9 mouse cellular contexts compared by ENCODE assay signal in the genomic region with DNA sequence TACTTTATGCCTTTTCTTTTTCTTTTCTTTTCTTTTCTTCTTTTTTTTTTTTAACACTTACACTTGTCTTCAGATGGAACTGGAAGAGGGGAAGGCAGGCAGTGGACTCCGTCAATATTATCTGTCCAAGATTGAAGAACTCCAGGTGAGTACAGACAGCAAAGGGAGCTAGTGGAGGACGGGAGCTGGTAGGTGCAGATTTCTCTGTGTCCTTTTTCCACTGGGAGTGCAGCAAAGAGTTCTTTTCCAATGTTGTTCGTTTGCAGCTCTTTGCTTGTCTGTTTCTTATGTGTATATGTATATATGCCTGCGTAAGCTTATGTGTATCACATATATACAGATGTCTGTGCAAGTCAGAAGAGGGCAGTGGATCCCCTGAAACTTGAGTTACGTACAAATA. TPM values are rescaled to one million over a fixed set of nuclear protein-coding genes. Genes with fewer than 3 reads are reported as not detected.
DNase-seq lines count a peak whose midpoint lies in the region; ATAC-seq and TF ChIP-seq lines count a peak whose summit lies in the region.
"Had no signal": no experiment of that assay in that cellular context is flagged by ENCODE, and none has a peak within 500 bp of the region (broad histone marks: within the 10 kb centered on the region; RNA-seq: fewer than 3 reads in every experiment).

No protein-coding gene starts in this region.

- H3K27ac ChIP-seq in heart, adult 2 months, result peak overlapping the region; percentile 83
- no peak overlapping the region for H3K27ac ChIP-seq in embryonic facial prominence, embryonic 11.5 days (replicated peaks; ENCODE audit: low read depth, low read length)
- H3K27ac ChIP-seq in intestine, embryonic 15.5 days, result no peak overlapping the region
- no peak overlapping the region for H3K27ac ChIP-seq in lung, embryonic 14.5 days (ENCODE audit: low read depth)

- no peaks in the 10 kb centered on the region for H3K79me2 ChIP-seq in heart, adult 2 months (replicated peaks; ENCODE audit: control insufficient read depth, insufficient read depth, low read length)

- H3K9ac ChIP-seq in heart, adult 2 months (ENCODE audit: low read depth, low read length), result no peak overlapping the region
- peak overlapping the region; percentile 65 for H3K9ac ChIP-seq in embryonic facial prominence, embryonic 11.5 days (replicated peaks; ENCODE audit: low read length)
- H3K9ac ChIP-seq in intestine, embryonic 15.5 days, result peak overlapping the region; percentile 85; the same call in 1 of the 2 replicates
- H3K9ac ChIP-seq in lung, embryonic 14.5 days, result peak overlapping the region; percentile 78

- no peaks in the 10 kb centered on the region for H3K9me3 ChIP-seq in embryonic facial prominence, embryonic 11.5 days (replicated peaks; ENCODE audit: control insufficient read depth, low read length)
- no peaks in the 10 kb centered on the region for H3K9me3 ChIP-seq in intestine, embryonic 15.5 days
- no peaks in the 10 kb centered on the region for H3K9me3 ChIP-seq in lung, embryonic 14.5 days (ENCODE audit: low read depth, low read length)

- intact Hi-C loops in heart, adult 2 months (cut with DNase I), result loop anchor here (2.0 kb wide), 1 partner anchor 14 kb away; no protein-coding TSS in a partner anchor

- no peaks in the 10 kb centered on the region for H3K27me3 ChIP-seq in heart, adult 2 months (ENCODE audit: control insufficient read depth, insufficient read depth, low read length)
- H3K27me3 ChIP-seq in embryonic facial prominence, embryonic 11.5 days (ENCODE audit: control insufficient read depth, insufficient read depth, low read length), result no peaks in the 10 kb centered on the region
- no peaks in the 10 kb centered on the region for H3K27me3 ChIP-seq in intestine, embryonic 15.5 days (replicated peaks)
- H3K27me3 ChIP-seq in lung, embryonic 14.5 days (ENCODE audit: insufficient read depth, low read length), result no peaks in the 10 kb centered on the region
- H3K27me3 ChIP-seq: Patski had no signal

- H3K36me3 ChIP-seq in heart, adult 2 months (ENCODE audit: control insufficient read depth, insufficient read depth, low read length), result peaks cover 2% of the 10 kb centered on the region
- peaks cover 7% of the 10 kb centered on the region for H3K36me3 ChIP-seq in embryonic facial prominence, embryonic 11.5 days (replicated peaks; ENCODE audit: control insufficient read depth, insufficient read depth, low read depth, low read length)
- H3K36me3 ChIP-seq in intestine, embryonic 15.5 days, result peaks cover 29% of the 10 kb centered on the region
- H3K36me3 ChIP-seq in lung, embryonic 14.5 days (ENCODE audit: insufficient read depth), result peaks cover 64% of the 10 kb centered on the region

- DNase-seq in heart, adult 2 months, result no peak
- DNase-seq in heart, adult 8-10 months (ENCODE audit: low spot score), result no peak
- DNase-seq in embryonic facial prominence, embryonic 11.5 days (ENCODE audit: low spot score), result no peak
- no peak for DNase-seq in lung, embryonic 14.5 days
- no peak for DNase-seq in c-Kit-positive CD71-positive TER-119-positive erythroid progenitor cells, embryonic 14.5 days (ENCODE audit: low spot score)
- DNase-seq in spleen, adult 12 weeks (ENCODE audit: low spot score), result no peak
- no peak for DNase-seq in gastrocnemius, adult 8-10 months (ENCODE audit: low spot score in 2 of 2)

- TF ChIP-seq EP300 in heart, adult 2 months (IDR thresholded peaks at IDR 0.05; ENCODE audit: insufficient read depth, low read depth, low read length), result no peak

- H3K4me2 ChIP-seq in embryonic facial prominence, embryonic 11.5 days (ENCODE audit: low read depth, low read length), result peak overlapping the region; percentile 59
- peak overlapping the region; percentile 82 for H3K4me2 ChIP-seq in intestine, embryonic 15.5 days (replicated peaks)
- peak overlapping the region; percentile 95 for H3K4me2 ChIP-seq in lung, embryonic 14.5 days

- peaks cover 5% of the 10 kb centered on the region for H3K4me1 ChIP-seq in heart, adult 2 months (ENCODE audit: control insufficient read depth, insufficient read depth, low read length)
- 0 out of 2 replicates have a peak, but pooled peaks cover 2% of the 10 kb centered on the region for H3K4me1 ChIP-seq in embryonic facial prominence, embryonic 11.5 days (ENCODE audit: control insufficient read depth, insufficient read depth, low read length)
- H3K4me1 ChIP-seq in intestine, embryonic 15.5 days (replicated peaks), result peaks cover 20% of the 10 kb centered on the region
- H3K4me1 ChIP-seq in lung, embryonic 14.5 days (ENCODE audit: insufficient read depth), result peaks cover 10% of the 10 kb centered on the region; the same call in 1 of the 2 replicates

- 45% methylated on average over 5 of the region's 5 CpGs for WGBS in heart, adult 2 months
- WGBS in embryonic facial prominence, embryonic 11.5 days, result 69% methylated on average over 5 of the region's 5 CpGs
- WGBS in intestine, embryonic 15.5 days, result 58% methylated on average over 5 of the region's 5 CpGs
- WGBS in lung, embryonic 14.5 days, result 54% methylated on average over 5 of the region's 5 CpGs

- no peak for TF ChIP-seq POLR2A in heart, adult 2 months (IDR thresholded peaks at IDR 0.05; ENCODE audit: insufficient read depth, low read depth, low read length)

- H3K4me3 ChIP-seq in heart, adult 2 months, result peak overlapping the region; percentile 71
- H3K4me3 ChIP-seq in embryonic facial prominence, embryonic 11.5 days (ENCODE audit: low read depth, low read length), result peak overlapping the region; percentile 59
- peak overlapping the region; percentile 88 for H3K4me3 ChIP-seq in intestine, embryonic 15.5 days (replicated peaks)
- peak overlapping the region; percentile 81 for H3K4me3 ChIP-seq in lung, embryonic 14.5 days (ENCODE audit: low read depth, low read length)

- ATAC-seq in embryonic facial prominence, embryonic 11.5 days (replicated peaks; ENCODE audit: insufficient number of reproducible peaks, low FRiP score, low TSS enrichment, low read depth), result no peak
- ATAC-seq in intestine, embryonic 15.5 days, result no peak
- ATAC-seq in lung, embryonic 14.5 days (ENCODE audit: insufficient read depth), result no peak

- TF ChIP-seq CTCF in heart, adult 2 months (IDR thresholded peaks at IDR 0.05), result peak; percentile 61
- TF ChIP-seq CTCF in lung, embryonic 14.5 days (IDR thresholded peaks at IDR 0.05; ENCODE audit: low read depth), result no peak

RNA-seq across cellular contexts. Expression of gene Psmc5, which starts 0.8 kb away (rescaled TPM):
- 100 to 1,000 TPM in 1 of 2 experiments, 10 to 100 TPM in 1; 91.8 to 104 TPM for total RNA-seq in heart, adult 2 months (2021)
- 54.5 and 83.5 TPM in 2 replicates for polyA plus RNA-seq in heart, adult 2 months (2012; rRNA removed)
- total RNA-seq in heart, adult 8-10 months (2022), result 100 to 1,000 TPM in 3 of 4 experiments, 10 to 100 TPM in 1; 99.8 to 112 (median 103) TPM
- polyA plus RNA-seq in embryonic facial prominence, embryonic 11.5 days (2014; fragmentation: Nextera tagmentation; extraction: Ambion mirVana), result 389 and 396 TPM in 2 replicates
- polyA plus RNA-seq in intestine, embryonic 15.5 days (2015; fragmentation: Nextera tagmentation; extraction: Ambion mirVana), result 247 and 259 TPM in 2 replicates
- 275 and 288 TPM in 2 replicates for polyA plus RNA-seq in lung, embryonic 14.5 days (2014; fragmentation: Nextera tagmentation; extraction: Ambion mirVana)
- 100 to 1,000 TPM; 125 to 150 (median 137) TPM for total RNA-seq in gastrocnemius, adult 8-10 months (2022)

RNA-seq across cellular contexts. Expression of gene Ftsj3, which starts 0.9 kb away (rescaled TPM):
- total RNA-seq in heart, adult 2 months (2021), result 10 to 100 TPM; 20.2 to 21.6 TPM
- 10.2 and 15.2 TPM in 2 replicates for polyA plus RNA-seq in heart, adult 2 months (2012; rRNA removed)
- total RNA-seq in heart, adult 8-10 months (2022), result 10 to 100 TPM; 19.3 to 23.1 (median 21.2) TPM
- polyA plus RNA-seq in embryonic facial prominence, embryonic 11.5 days (2014; fragmentation: Nextera tagmentation; extraction: Ambion mirVana), result 76.2 and 80.5 TPM in 2 replicates
- 52.5 and 56.3 TPM in 2 replicates for polyA plus RNA-seq in intestine, embryonic 15.5 days (2015; fragmentation: Nextera tagmentation; extraction: Ambion mirVana)
- 60.7 and 66.9 TPM in 2 replicates for polyA plus RNA-seq in lung, embryonic 14.5 days (2014; fragmentation: Nextera tagmentation; extraction: Ambion mirVana)
- 10 to 100 TPM; 18.0 to 28.8 (median 21.3) TPM for total RNA-seq in gastrocnemius, adult 8-10 months (2022)

RNA-seq across cellular contexts. Expression of gene Smarcd2, which starts 16.0 kb away (rescaled TPM):
- 10 to 100 TPM; 16.6 to 17.2 TPM for total RNA-seq in heart, adult 2 months (2021)
- polyA plus RNA-seq in heart, adult 2 months (2012; rRNA removed), result 39.2 and 49.2 TPM in 2 replicates
- total RNA-seq in heart, adult 8-10 months (2022), result 10 to 100 TPM; 14.3 to 16.7 (median 15.5) TPM
- 57.0 and 60.6 TPM in 2 replicates for polyA plus RNA-seq in embryonic facial prominence, embryonic 11.5 days (2014; fragmentation: Nextera tagmentation; extraction: Ambion mirVana)
- 60.6 and 61.5 TPM in 2 replicates for polyA plus RNA-seq in intestine, embryonic 15.5 days (2015; fragmentation: Nextera tagmentation; extraction: Ambion mirVana)
- polyA plus RNA-seq in lung, embryonic 14.5 days (2014; fragmentation: Nextera tagmentation; extraction: Ambion mirVana), result 81.2 and 91.0 TPM in 2 replicates
- total RNA-seq in gastrocnemius, adult 8-10 months (2022), result 10 to 100 TPM in 2 of 4 experiments, 1 to 10 TPM in 2; 8.3 to 11.5 (median 10.0) TPM

RNA-seq across cellular contexts. Expression of gene Tcam1, which starts 19.7 kb away (rescaled TPM):
- total RNA-seq in heart, adult 2 months (2021), result not detected
- polyA plus RNA-seq in heart, adult 2 months (2012; rRNA removed), result 0.10 TPM in 1 of 2 replicates, not detected in the other
- under 1 TPM in 1 of 4 experiments, not detected in 3; 0.08 TPM for total RNA-seq in heart, adult 8-10 months (2022)
- 0.13 and 0.15 TPM in 2 replicates for polyA plus RNA-seq in embryonic facial prominence, embryonic 11.5 days (2014; fragmentation: Nextera tagmentation; extraction: Ambion mirVana)
- 0.31 and 0.33 TPM in 2 replicates for polyA plus RNA-seq in intestine, embryonic 15.5 days (2015; fragmentation: Nextera tagmentation; extraction: Ambion mirVana)
- 0.18 and 0.39 TPM in 2 replicates for polyA plus RNA-seq in lung, embryonic 14.5 days (2014; fragmentation: Nextera tagmentation; extraction: Ambion mirVana)
- under 1 TPM in 3 of 4 experiments, not detected in 1; 0.07 to 0.13 (median 0.12) TPM for total RNA-seq in gastrocnemius, adult 8-10 months (2022)

RNA-seq across cellular contexts. Expression of gene Ddx42, which starts 40.0 kb away (rescaled TPM):
- total RNA-seq in heart, adult 2 months (2021), result 10 to 100 TPM; 23.5 to 27.5 TPM
- polyA plus RNA-seq in heart, adult 2 months (2012; rRNA removed), result 6.0 and 11.9 TPM in 2 replicates
- total RNA-seq in heart, adult 8-10 months (2022), result 10 to 100 TPM; 24.7 to 30.7 (median 27.3) TPM
- polyA plus RNA-seq in embryonic facial prominence, embryonic 11.5 days (2014; fragmentation: Nextera tagmentation; extraction: Ambion mirVana), result 95.4 and 102 TPM in 2 replicates
- 58.1 and 62.9 TPM in 2 replicates for polyA plus RNA-seq in intestine, embryonic 15.5 days (2015; fragmentation: Nextera tagmentation; extraction: Ambion mirVana)
- 75.5 and 82.1 TPM in 2 replicates for polyA plus RNA-seq in lung, embryonic 14.5 days (2014; fragmentation: Nextera tagmentation; extraction: Ambion mirVana)
- 10 to 100 TPM; 22.8 to 26.9 (median 24.4) TPM for total RNA-seq in gastrocnemius, adult 8-10 months (2022)
